Mouse (Mus musculus) MN1 (cell line): ENCODE measurements around the gene Twf1.

Experiments used
- DNase-seq: peaks from one replicate; pipeline ENCODE4 v3.0.0-alpha.2; 2016; ENCODE audit warnings: low spot score

The Twf1 gene

GRCm38 (mm10) chr15:94589219-94590075 is at the start of gene Twf1:
Gene Twf1 (minus strand): TSS chr15:94589889.
- peak; percentile 96 for DNase-seq

GRCm38 (mm10) chr15:94639126-94639525 is 49.4 kb upstream of the Twf1 start:
- no peak for DNase-seq

GRCm38 (mm10) chr15:94638207-94638606 is 48.5 kb upstream of the Twf1 start:
- no peak for DNase-seq

- no peak for DNase-seq
These were observed 44.8 kb upstream of the Twf1 start for GRCm38 (mm10) chr15:94634524-94634923.

- DNase-seq = no peak
These were observed 40.9 kb upstream of the Twf1 start for GRCm38 (mm10) chr15:94630553-94630952.

GRCm38 (mm10) chr15:94628830-94629601 is 39.3 kb upstream of the Twf1 start, which contains the start of gene Tmem117:
Gene Tmem117 (plus strand): TSS chr15:94629232.
- DNase-seq = no peak

GRCm38 (mm10) chr15:94628463-94628829 is 38.8 kb upstream of the Twf1 start:
- no peak for DNase-seq

- no peak for DNase-seq
These were observed 31.2 kb upstream of the Twf1 start for GRCm38 (mm10) chr15:94620909-94621308.

- DNase-seq = no peak
These were observed 26.3 kb upstream of the Twf1 start for GRCm38 (mm10) chr15:94616036-94616435.

- DNase-seq = no peak
These were observed 18.1 kb upstream of the Twf1 start for GRCm38 (mm10) chr15:94607768-94608167.

GRCm38 (mm10) chr15:94602441-94602840 is 12.8 kb upstream of the Twf1 start:
- DNase-seq = no peak

GRCm38 (mm10) chr15:94601339-94601738 is 11.7 kb upstream of the Twf1 start:
- peak; percentile 77 for DNase-seq

GRCm38 (mm10) chr15:94600145-94600707 is 10.5 kb upstream of the Twf1 start:
- DNase-seq = no peak

- DNase-seq = no peak
These were observed 3.9 kb upstream of the Twf1 start for GRCm38 (mm10) chr15:94593586-94593985.

GRCm38 (mm10) chr15:94591356-94591755 is 1.7 kb upstream of the Twf1 start:
- DNase-seq = no peak

GRCm38 (mm10) chr15:94590083-94590482 is 394 bp upstream of the Twf1 start:
- DNase-seq = no peak

- no peak for DNase-seq
These were observed 1.6 kb downstream of the Twf1 start for GRCm38 (mm10) chr15:94587826-94588715.

GRCm38 (mm10) chr15:94584738-94585137 is 5.0 kb downstream of the Twf1 start:
- DNase-seq = peak; percentile 37

- no peak for DNase-seq
These were observed 6.5 kb downstream of the Twf1 start for GRCm38 (mm10) chr15:94583153-94583552.

GRCm38 (mm10) chr15:94582000-94582593 is 7.6 kb downstream of the Twf1 start:
- DNase-seq = no peak

GRCm38 (mm10) chr15:94574566-94575268 is 15.0 kb downstream of the Twf1 start:
- DNase-seq = no peak
